Mouse (Mus musculus): ENCODE measurements around the gene Nomo1. TPM values are rescaled to one million over a fixed set of nuclear protein-coding genes. Genes with fewer than 3 reads are reported as not detected.

The Nomo1 gene
- polyA plus RNA-seq, 1 experiment, result 98.0 TPM

GRCm38 (mm10) chr7:46049981-46050380, 16.5 kb downstream of the Nomo1 start:
- no peaks in the 10 kb centered on the region for H3K27me3 ChIP-seq (ENCODE audit: control insufficient read depth, insufficient read depth, low read length)
- H3K4me3 ChIP-seq (replicated peaks; ENCODE audit: insufficient read depth, low read depth, low read length), result no peak overlapping the region
- no peak for DNase-seq
- TF ChIP-seq CTCF (IDR thresholded peaks at IDR 0.05; ENCODE audit: borderline replicate concordance, insufficient read depth, low read depth, low read length) (no peak), POLR2A (IDR thresholded peaks at IDR 0.05; ENCODE audit: borderline replicate concordance, insufficient read depth, low read length) (no peak)
- no peaks in the 10 kb centered on the region for H3K4me1 ChIP-seq (ENCODE audit: control insufficient read depth, insufficient read depth, low read length)
- H3K27ac ChIP-seq (ENCODE audit: insufficient read depth, low read length), result no peak overlapping the region
- WGBS, result 37% methylated on average over 7 of the region's 7 CpGs

- TF ChIP-seq POLR2A (IDR thresholded peaks at IDR 0.05; ENCODE audit: borderline replicate concordance, insufficient read depth, low read length) (no peak), CTCF (IDR thresholded peaks at IDR 0.05; ENCODE audit: borderline replicate concordance, insufficient read depth, low read depth, low read length) (peak; percentile 46; the same call in 1 of the 2 replicates)
- H3K4me1 ChIP-seq (ENCODE audit: control insufficient read depth, insufficient read depth, low read length), result no peaks in the 10 kb centered on the region
- WGBS, result 49% methylated on average over 4 of the region's 4 CpGs
Observed at GRCm38 (mm10) chr7:46052161-46052821, 18.8 kb downstream of the Nomo1 start.

GRCm38 (mm10) chr7:46053566-46053965, 20.1 kb downstream of the Nomo1 start:
- TF ChIP-seq CTCF (IDR thresholded peaks at IDR 0.05; ENCODE audit: borderline replicate concordance, insufficient read depth, low read depth, low read length) (no peak), POLR2A (IDR thresholded peaks at IDR 0.05; ENCODE audit: borderline replicate concordance, insufficient read depth, low read length) (no peak)
- Histone ChIP-seq H3K4me1 (ENCODE audit: control insufficient read depth, insufficient read depth, low read length) (no peaks in the 10 kb centered on the region), H3K27me3 (ENCODE audit: control insufficient read depth, insufficient read depth, low read length) (no peaks in the 10 kb centered on the region), H3K4me3 (replicated peaks; ENCODE audit: insufficient read depth, low read depth, low read length) (no peak overlapping the region), H3K27ac (ENCODE audit: insufficient read depth, low read length) (no peak overlapping the region)
- WGBS, result 30% methylated on average over 3 of the region's 3 CpGs
- DNase-seq, result no peak

More at GRCm38 (mm10) chr7:46052161-46052821, 18.8 kb downstream of the Nomo1 start:
- Histone ChIP-seq H3K27me3 (ENCODE audit: control insufficient read depth, insufficient read depth, low read length) (no peaks in the 10 kb centered on the region), H3K4me3 (replicated peaks; ENCODE audit: insufficient read depth, low read depth, low read length) (no peak overlapping the region), H3K27ac (ENCODE audit: insufficient read depth, low read length) (no peak overlapping the region)
- DNase-seq, result peak; percentile 21 to 25

GRCm38 (mm10) chr7:46058882-46059281, 25.4 kb downstream of the Nomo1 start:
- H3K4me3 ChIP-seq (replicated peaks; ENCODE audit: insufficient read depth, low read depth, low read length), result no peak overlapping the region

DNA sequence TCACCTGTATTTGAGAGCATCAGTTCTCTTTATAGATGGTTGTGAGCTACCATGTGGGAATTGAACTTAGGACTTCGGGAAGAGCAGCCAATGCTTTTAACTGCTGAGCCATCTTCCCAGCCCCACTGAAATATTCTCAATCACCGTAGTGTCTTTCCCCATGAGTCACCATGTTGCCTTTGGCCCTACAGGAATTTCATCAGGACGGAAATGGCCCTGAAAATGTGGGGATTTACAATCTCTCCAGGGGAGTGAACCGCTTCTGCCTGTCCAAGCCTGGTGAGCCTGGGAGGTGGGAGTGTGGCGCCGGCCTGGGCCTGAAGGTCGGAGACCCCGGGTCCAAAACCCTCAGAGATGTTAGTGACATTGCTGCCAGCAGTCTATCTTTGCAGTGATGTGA, 27.2 kb downstream of the Nomo1 start:
- TF ChIP-seq POLR2A (IDR thresholded peaks at IDR 0.05; ENCODE audit: borderline replicate concordance, insufficient read depth, low read length) (no peak), CTCF (IDR thresholded peaks at IDR 0.05; ENCODE audit: borderline replicate concordance, insufficient read depth, low read depth, low read length) (no peak)
- no peaks in the 10 kb centered on the region for H3K27me3 ChIP-seq (ENCODE audit: control insufficient read depth, insufficient read depth, low read length)
- no peak overlapping the region for H3K27ac ChIP-seq (ENCODE audit: insufficient read depth, low read length)
- 95% methylated on average over 8 of the region's 8 CpGs for WGBS
- no peaks in the 10 kb centered on the region for H3K4me1 ChIP-seq (ENCODE audit: control insufficient read depth, insufficient read depth, low read length)
- no peak for DNase-seq
- H3K4me3 ChIP-seq (replicated peaks; ENCODE audit: insufficient read depth, low read depth, low read length), result no peak overlapping the region

More at GRCm38 (mm10) chr7:46058882-46059281, 25.4 kb downstream of the Nomo1 start:
- no peaks in the 10 kb centered on the region for H3K27me3 ChIP-seq (ENCODE audit: control insufficient read depth, insufficient read depth, low read length)
- no peak for DNase-seq
- no peak overlapping the region for H3K27ac ChIP-seq (ENCODE audit: insufficient read depth, low read length)
- no peak for TF ChIP-seq CTCF (IDR thresholded peaks at IDR 0.05; ENCODE audit: borderline replicate concordance, insufficient read depth, low read depth, low read length)
- no peak for TF ChIP-seq POLR2A (IDR thresholded peaks at IDR 0.05; ENCODE audit: borderline replicate concordance, insufficient read depth, low read length)
- no peaks in the 10 kb centered on the region for H3K4me1 ChIP-seq (ENCODE audit: control insufficient read depth, insufficient read depth, low read length)
- 44% methylated on average over 11 of the region's 11 CpGs for WGBS

DNA sequence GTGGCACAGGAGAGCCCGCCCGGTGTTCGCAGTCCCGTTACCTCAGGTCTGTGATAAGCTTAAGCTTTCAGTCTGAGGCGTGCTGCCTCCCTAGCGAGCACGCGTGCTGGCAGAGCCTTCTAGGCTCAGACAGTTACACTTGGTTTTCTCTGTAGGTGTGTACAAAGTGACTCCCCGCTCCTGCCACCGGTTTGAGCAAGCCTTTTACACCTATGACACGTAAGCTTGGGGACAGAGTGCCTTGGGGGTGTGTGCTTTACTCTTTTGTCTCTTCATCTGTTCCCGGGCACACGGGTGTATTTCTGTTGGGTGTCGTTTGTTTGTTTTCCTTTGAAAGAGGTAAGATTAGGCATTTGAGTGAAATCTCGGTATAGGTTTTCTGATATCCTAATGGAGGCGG, 28.1 kb downstream of the Nomo1 start:
- H3K27me3 ChIP-seq (ENCODE audit: control insufficient read depth, insufficient read depth, low read length), result no peaks in the 10 kb centered on the region
- DNase-seq, result no peak
- TF ChIP-seq POLR2A (IDR thresholded peaks at IDR 0.05; ENCODE audit: borderline replicate concordance, insufficient read depth, low read length), result no peak
- TF ChIP-seq CTCF (IDR thresholded peaks at IDR 0.05; ENCODE audit: borderline replicate concordance, insufficient read depth, low read depth, low read length), result no peak
- no peak overlapping the region for H3K27ac ChIP-seq (ENCODE audit: insufficient read depth, low read length)
- no peak overlapping the region for H3K4me3 ChIP-seq (replicated peaks; ENCODE audit: insufficient read depth, low read depth, low read length)
- WGBS, result 96% methylated on average over 16 of the region's 16 CpGs
- no peaks in the 10 kb centered on the region for H3K4me1 ChIP-seq (ENCODE audit: control insufficient read depth, insufficient read depth, low read length)

DNA sequence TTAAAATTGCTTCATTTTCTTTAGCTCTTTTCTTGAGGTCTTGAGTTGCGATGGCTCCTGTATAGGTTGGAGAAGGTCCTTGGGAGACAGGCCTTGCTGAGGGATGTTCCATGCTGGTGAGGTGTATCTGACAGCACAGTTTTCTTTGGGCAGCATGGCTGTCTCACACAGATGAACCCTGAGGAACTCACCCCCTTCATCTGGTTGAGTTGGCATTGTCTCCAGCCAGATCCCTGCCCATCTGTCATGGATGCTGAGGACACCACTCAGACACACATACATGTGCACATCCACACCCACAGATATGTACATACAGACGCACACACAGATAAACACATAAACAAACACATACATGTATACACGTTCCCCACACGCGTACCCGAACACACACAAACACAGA, 29.8 kb downstream of the Nomo1 start:
- no peak for DNase-seq
- WGBS, result 92% methylated on average over 6 of the region's 6 CpGs
- Histone ChIP-seq H3K27ac (ENCODE audit: insufficient read depth, low read length) (no peak overlapping the region), H3K4me3 (replicated peaks; ENCODE audit: insufficient read depth, low read depth, low read length) (no peak overlapping the region), H3K27me3 (ENCODE audit: control insufficient read depth, insufficient read depth, low read length) (no peaks in the 10 kb centered on the region), H3K4me1 (ENCODE audit: control insufficient read depth, insufficient read depth, low read length) (no peaks in the 10 kb centered on the region)
- no peak for TF ChIP-seq POLR2A (IDR thresholded peaks at IDR 0.05; ENCODE audit: borderline replicate concordance, insufficient read depth, low read length)
- TF ChIP-seq CTCF (IDR thresholded peaks at IDR 0.05; ENCODE audit: borderline replicate concordance, insufficient read depth, low read depth, low read length), result no peak

DNA sequence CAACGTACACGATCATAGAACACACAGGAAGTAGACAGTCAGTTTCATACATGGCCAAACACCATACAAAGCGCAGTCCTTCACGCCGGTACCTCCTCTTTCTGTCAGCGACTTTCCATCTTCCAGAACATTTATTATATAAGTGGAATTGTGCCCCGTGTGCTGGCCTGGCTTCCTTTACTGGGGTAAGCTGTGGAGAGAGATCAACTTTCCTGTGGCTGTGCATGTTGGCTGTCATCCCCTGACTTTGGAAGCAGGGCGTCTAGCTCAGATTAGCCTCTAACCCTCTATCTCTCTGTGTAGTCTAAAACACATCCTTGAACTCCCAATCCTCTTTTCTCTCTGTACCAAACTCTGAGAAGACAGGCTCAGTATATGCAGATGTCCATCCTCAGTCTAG, 35.3 kb downstream of the Nomo1 start:
- no peak for DNase-seq
- Histone ChIP-seq H3K4me3 (replicated peaks; ENCODE audit: insufficient read depth, low read depth, low read length) (no peak overlapping the region), H3K4me1 (ENCODE audit: control insufficient read depth, insufficient read depth, low read length) (no peaks in the 10 kb centered on the region), H3K27ac (ENCODE audit: insufficient read depth, low read length) (no peak overlapping the region), H3K27me3 (ENCODE audit: control insufficient read depth, insufficient read depth, low read length) (no peaks in the 10 kb centered on the region)
- WGBS, result 89% methylated on average over 8 of the region's 8 CpGs
- TF ChIP-seq POLR2A (IDR thresholded peaks at IDR 0.05; ENCODE audit: borderline replicate concordance, insufficient read depth, low read length) (no peak), CTCF (IDR thresholded peaks at IDR 0.05; ENCODE audit: borderline replicate concordance, insufficient read depth, low read depth, low read length) (no peak)
